25 mouse cellular contexts compared by ENCODE assay signal in the genomic region with DNA sequence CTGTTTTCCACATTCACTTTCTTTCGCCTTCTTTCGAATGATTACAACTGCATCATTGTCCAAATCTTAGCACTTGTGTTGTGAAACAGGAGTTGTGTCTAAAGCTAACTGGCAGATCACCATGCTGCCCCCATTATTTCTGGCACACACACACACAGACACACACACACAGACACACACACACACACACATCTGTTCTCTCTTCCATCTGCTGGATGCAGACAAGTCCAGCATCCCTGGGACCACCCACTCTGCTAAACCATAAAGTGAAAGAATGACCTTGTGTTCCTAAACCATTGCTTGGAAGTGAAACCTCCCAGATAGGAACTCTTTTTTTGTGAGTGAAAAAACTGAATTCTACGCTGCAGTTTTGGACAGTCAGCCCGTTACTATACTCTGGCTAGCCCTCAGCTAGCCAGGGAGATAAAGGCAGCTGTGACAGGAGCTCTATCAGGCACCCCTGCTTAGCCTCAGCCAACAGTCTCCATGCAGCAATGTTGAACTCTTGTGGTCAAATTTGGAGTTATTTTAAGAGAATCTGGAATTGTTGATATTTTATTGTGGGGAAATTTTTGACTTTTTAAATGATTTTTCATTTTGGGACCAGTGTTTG. TPM values are rescaled to one million over a fixed set of nuclear protein-coding genes. Genes with fewer than 3 reads are reported as not detected.
"Had no signal": no experiment of that assay in that cellular context is flagged by ENCODE, and none has a peak within 500 bp of the region (broad histone marks: within the 10 kb centered on the region; RNA-seq: fewer than 3 reads in every experiment).

No protein-coding gene starts in this region.

- H3K4me2 ChIP-seq: intestine, embryonic 15.5 days; limb, embryonic 13.5 days; liver, embryonic 12.5 days; liver, embryonic 15.5 days; midbrain, embryonic 12.5 days; midbrain, embryonic 15.5 days; neural tube, embryonic 13.5 days; stomach, embryonic 15.5 days had no signal

- DNase-seq: kidney, adult 11 months; kidney, adult 8-10 months; kidney, postnatal 25 days; liver; lung, adult 18-20 months; retina, postnatal 1 day; right cerebral cortex, postnatal 25 days; spleen, adult 18-20 months; thymus, adult 2 months; thymus, postnatal 14 days; thymus, postnatal 4 days had no signal

- H3K27ac ChIP-seq: intestine, embryonic 15.5 days; limb, embryonic 10.5 days; limb, embryonic 13.5 days; liver, embryonic 12.5 days; liver, embryonic 15.5 days; midbrain, embryonic 12.5 days; midbrain, embryonic 15.5 days; neural tube, embryonic 13.5 days; stomach, embryonic 15.5 days had no signal

- H3K27me3 ChIP-seq: intestine, embryonic 15.5 days; limb, embryonic 13.5 days; liver, embryonic 12.5 days; liver, embryonic 15.5 days; midbrain, embryonic 12.5 days; midbrain, embryonic 15.5 days; neural tube, embryonic 13.5 days; stomach, embryonic 15.5 days had no signal

- H3K36me3 ChIP-seq: intestine, embryonic 15.5 days; limb, embryonic 10.5 days; limb, embryonic 13.5 days; liver, embryonic 12.5 days; liver, embryonic 15.5 days; midbrain, embryonic 12.5 days; midbrain, embryonic 15.5 days; neural tube, embryonic 13.5 days; stomach, embryonic 15.5 days had no signal

- H3K9me3 ChIP-seq: intestine, embryonic 15.5 days; limb, embryonic 10.5 days; limb, embryonic 13.5 days; liver, embryonic 12.5 days; liver, embryonic 15.5 days; midbrain, embryonic 12.5 days; midbrain, embryonic 15.5 days; neural tube, embryonic 13.5 days; stomach, embryonic 15.5 days had no signal

- ATAC-seq: intestine, embryonic 15.5 days; liver, embryonic 12.5 days; midbrain, embryonic 15.5 days had no signal

- H3K4me3 ChIP-seq: intestine, embryonic 15.5 days; limb, embryonic 10.5 days; limb, embryonic 13.5 days; liver, embryonic 12.5 days; liver, embryonic 15.5 days; midbrain, embryonic 12.5 days; midbrain, embryonic 15.5 days; myocyte; neural tube, embryonic 13.5 days; stomach, embryonic 15.5 days had no signal

- H3K4me1 ChIP-seq: intestine, embryonic 15.5 days; liver, embryonic 12.5 days; liver, embryonic 15.5 days; midbrain, embryonic 15.5 days; stomach, embryonic 15.5 days had no signal

- H3K9ac ChIP-seq: intestine, embryonic 15.5 days; limb, embryonic 13.5 days; liver, embryonic 12.5 days; liver, embryonic 15.5 days; midbrain, embryonic 12.5 days; midbrain, embryonic 15.5 days; neural tube, embryonic 13.5 days; stomach, embryonic 15.5 days had no signal

RNA-seq across cellular contexts. Expression of a gene that starts 18.0 kb away (rescaled TPM):
- total RNA-seq: megakaryocyte progenitor cell, adult 5-6 weeks; megakaryocyte-erythroid progenitor cell, adult 5-6 weeks; monocyte, adult 5-6 weeks had no signal
- polyA plus RNA-seq: large intestine, adult 2 months; liver, embryonic 15.5 days had no signal
